Mouse (Mus musculus): ENCODE data around the gene Pax5.

Pax5 gene

GRCm38 (mm10) chr4:44664004-44664766 lies 46.1 kb downstream of the Pax5 start:
- DNase-seq, result no peak

GRCm38 (mm10) chr4:44663489-44663888 lies 46.8 kb downstream of the Pax5 start:
- no peak for DNase-seq

- no peak for DNase-seq
Observed at GRCm38 (mm10) chr4:44645181-44645580, 65.1 kb downstream of the Pax5 start.

- no peak for DNase-seq
Observed at GRCm38 (mm10) chr4:44641831-44642587, 68.3 kb downstream of the Pax5 start.

GRCm38 (mm10) chr4:44635618-44636017 lies 74.7 kb downstream of the Pax5 start:
- DNase-seq, result no peak

- DNase-seq, result no peak
Observed at GRCm38 (mm10) chr4:44633694-44634524, 76.4 kb downstream of the Pax5 start.

GRCm38 (mm10) chr4:44630059-44630458 lies 80.2 kb downstream of the Pax5 start:
- no peak for DNase-seq

- DNase-seq, result no peak
Observed at GRCm38 (mm10) chr4:44627890-44628289, 82.4 kb downstream of the Pax5 start.

- DNase-seq, result no peak
Observed at GRCm38 (mm10) chr4:44625108-44625424, 85.2 kb downstream of the Pax5 start.

- no peak for DNase-seq
Observed at GRCm38 (mm10) chr4:44624232-44625107, 85.8 kb downstream of the Pax5 start.

- DNase-seq, result no peak
Observed at GRCm38 (mm10) chr4:44623435-44623727, 86.9 kb downstream of the Pax5 start.

GRCm38 (mm10) chr4:44622682-44623434 lies 87.4 kb downstream of the Pax5 start:
- no peak for DNase-seq

- DNase-seq, result no peak
Observed at GRCm38 (mm10) chr4:44620241-44620640, 90.0 kb downstream of the Pax5 start.

GRCm38 (mm10) chr4:44614066-44614667 lies 96.1 kb downstream of the Pax5 start:
- no peak for DNase-seq

GRCm38 (mm10) chr4:44612392-44612791 lies 97.9 kb downstream of the Pax5 start:
- no peak for DNase-seq

GRCm38 (mm10) chr4:44605453-44605852 lies 104.8 kb downstream of the Pax5 start:
- no peak for DNase-seq

- no peak for DNase-seq
Observed at GRCm38 (mm10) chr4:44602257-44602801, 108.0 kb downstream of the Pax5 start.

- DNase-seq, result no peak
Observed at GRCm38 (mm10) chr4:44601370-44601769, 108.9 kb downstream of the Pax5 start.

- DNase-seq, result no peak
Observed at GRCm38 (mm10) chr4:44600875-44601274, 109.4 kb downstream of the Pax5 start.

GRCm38 (mm10) chr4:44597965-44598364 lies 112.3 kb downstream of the Pax5 start:
- no peak for DNase-seq

- DNase-seq, result no peak
Observed at GRCm38 (mm10) chr4:44593091-44593490, 117.2 kb downstream of the Pax5 start.
